Mouse (Mus musculus) spleen, embryonic (tissue): ENCODE results near the gene Map4k3.

Experiments used
- CTCF ChIA-PET: fragments of 350-600 bp; sonication (Branson Sonifier 250); formaldehyde crosslinking; loops from one replicate; lab custom pipeline; 2022; lab: Charles Lee

Gene Map4k3

GRCm38 (mm10) chr17:80632846-80633245, 95.4 kb downstream of the Map4k3 start:
- CTCF ChIA-PET = interaction anchor here (0.6 kb wide), 1 partner anchor 1279 kb away, joined by 5 read pairs; no protein-coding TSS in a partner anchor

GRCm38 (mm10) chr17:80632354-80632753, 95.9 kb downstream of the Map4k3 start:
- CTCF ChIA-PET = interaction anchor here (0.6 kb wide), 1 partner anchor 1279 kb away, joined by 5 read pairs; no protein-coding TSS in a partner anchor

GRCm38 (mm10) chr17:80631028-80631427, 97.3 kb downstream of the Map4k3 start:
- CTCF ChIA-PET = no interaction called here

GRCm38 (mm10) chr17:80624979-80625378, 103.3 kb downstream of the Map4k3 start:
- CTCF ChIA-PET = no interaction called here

GRCm38 (mm10) chr17:80621691-80622090, 106.6 kb downstream of the Map4k3 start:
- CTCF ChIA-PET = interaction anchor here (0.5 to 1.6 kb wide), 2 partner anchors 60 to 195 kb away, joined by 3 to 6 read pairs; no protein-coding TSS in a partner anchor

- CTCF ChIA-PET = interaction anchor here (1.6 kb wide), 1 partner anchor 60 kb away, joined by 3 read pairs; no protein-coding TSS in a partner anchor
Measured at GRCm38 (mm10) chr17:80620786-80621423, 107.4 kb downstream of the Map4k3 start.

- CTCF ChIA-PET = interaction anchor here (0.6 kb wide), 1 partner anchor 199 kb away, joined by 5 read pairs; no protein-coding TSS in a partner anchor
Measured at GRCm38 (mm10) chr17:80619556-80619955, 108.7 kb downstream of the Map4k3 start.

GRCm38 (mm10) chr17:80618890-80619289, 109.4 kb downstream of the Map4k3 start:
- CTCF ChIA-PET = no interaction called here

GRCm38 (mm10) chr17:80603806-80604205, 124.5 kb downstream of the Map4k3 start:
- CTCF ChIA-PET = no interaction called here

GRCm38 (mm10) chr17:80603079-80603625, 125.1 kb downstream of the Map4k3 start:
- CTCF ChIA-PET = no interaction called here

GRCm38 (mm10) chr17:80601371-80601770, 126.9 kb downstream of the Map4k3 start:
- CTCF ChIA-PET = no interaction called here

- CTCF ChIA-PET = no interaction called here
Measured at GRCm38 (mm10) chr17:80583051-80583450, 145.2 kb downstream of the Map4k3 start.

GRCm38 (mm10) chr17:80579901-80580300, 148.4 kb downstream of the Map4k3 start:
- CTCF ChIA-PET = no interaction called here

GRCm38 (mm10) chr17:80579089-80579488, 149.2 kb downstream of the Map4k3 start:
- CTCF ChIA-PET = no interaction called here

- CTCF ChIA-PET = no interaction called here
Measured at GRCm38 (mm10) chr17:80578041-80578440, 150.2 kb downstream of the Map4k3 start.

GRCm38 (mm10) chr17:80577639-80578038, 150.6 kb downstream of the Map4k3 start, which contains the start of gene Cdkl4:
TSS of gene Cdkl4 (minus strand) at chr17:80577813.
- CTCF ChIA-PET = no interaction called here

- CTCF ChIA-PET = no interaction called here
Measured at GRCm38 (mm10) chr17:80577214-80577613, 151.1 kb downstream of the Map4k3 start.

GRCm38 (mm10) chr17:80575008-80575407, 153.3 kb downstream of the Map4k3 start:
- CTCF ChIA-PET = no interaction called here

- CTCF ChIA-PET = no interaction called here
Measured at GRCm38 (mm10) chr17:80574471-80574965, 153.8 kb downstream of the Map4k3 start.

- CTCF ChIA-PET = no interaction called here
Measured at GRCm38 (mm10) chr17:80572187-80572935, 155.9 kb downstream of the Map4k3 start.

- CTCF ChIA-PET = no interaction called here
Measured at GRCm38 (mm10) chr17:80571460-80571859, 156.8 kb downstream of the Map4k3 start.

- CTCF ChIA-PET = interaction anchor here (0.7 kb wide), 1 partner anchor 109 kb away, joined by 4 read pairs; no protein-coding TSS in a partner anchor
Measured at GRCm38 (mm10) chr17:80569718-80570117, 158.6 kb downstream of the Map4k3 start.
